8 mouse cellular contexts compared by ENCODE assay signal in the genomic region with DNA sequence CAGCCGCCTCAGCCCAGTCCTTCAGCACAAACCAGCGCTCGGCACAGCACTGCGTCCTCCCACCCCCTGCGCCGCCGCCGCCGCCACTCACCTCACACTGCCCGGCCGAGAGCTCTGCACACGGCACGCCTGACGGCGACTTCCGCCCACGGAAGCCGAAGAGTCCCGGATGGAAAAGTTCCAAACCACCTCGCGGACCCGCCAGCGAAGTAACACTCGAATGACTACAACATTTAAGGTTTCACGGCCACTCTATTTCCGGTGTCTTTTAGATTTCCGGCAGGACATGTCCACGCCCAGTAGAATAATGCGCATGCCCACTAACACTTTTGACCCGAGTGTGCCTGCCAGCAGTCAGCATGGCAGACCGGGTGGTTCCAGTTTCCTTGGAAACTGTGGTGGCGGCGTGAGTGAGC. TPM values are rescaled to one million over a fixed set of nuclear protein-coding genes. Genes with fewer than 3 reads are reported as not detected.
DNase-seq lines count a peak whose midpoint lies in the region; ATAC-seq and TF ChIP-seq lines count a peak whose summit lies in the region.

Zfp715 (minus strand) TSS at position 282 of the 416 bp plus-strand sequence.

- no peaks in the 10 kb centered on the region for H3K9me3 ChIP-seq in embryonic facial prominence, embryonic 13.5 days
- no peaks in the 10 kb centered on the region for H3K9me3 ChIP-seq in limb, embryonic 12.5 days
- no peaks in the 10 kb centered on the region for H3K9me3 ChIP-seq in midbrain, embryonic 15.5 days

- peak within 1 kb of the TSS; percentile 84 for H3K4me3 ChIP-seq in embryonic facial prominence, embryonic 13.5 days
- peak within 1 kb of the TSS; percentile 74 for H3K4me3 ChIP-seq in kidney, adult 2 months (ENCODE audit: insufficient read depth, low read depth, low read length)
- peak within 1 kb of the TSS; percentile 75 for H3K4me3 ChIP-seq in limb, embryonic 12.5 days (replicated peaks)
- peak within 1 kb of the TSS; percentile 62 for H3K4me3 ChIP-seq in midbrain, embryonic 15.5 days
- peak within 1 kb of the TSS; percentile 87 for H3K4me3 ChIP-seq in spleen, adult 2 months (ENCODE audit: extremely low read depth, insufficient read depth, insufficient read length)

- ATAC-seq in embryonic facial prominence, embryonic 13.5 days (ENCODE audit: insufficient number of reproducible peaks, insufficient read depth, low FRiP score, low TSS enrichment, low read depth), result peak; percentile 91
- peak; percentile 95 for ATAC-seq in limb, embryonic 12.5 days (ENCODE audit: insufficient number of reproducible peaks, insufficient read depth, low FRiP score, low TSS enrichment, low read depth)
- peak; percentile 97 for ATAC-seq in midbrain, embryonic 15.5 days (replicated peaks)

- peak; percentile 90 for DNase-seq in 3134 (ENCODE audit: extremely low read depth, insufficient read length, low spot score)
- peak; percentile 93 for DNase-seq in adrenal gland, postnatal 36 days
- DNase-seq in heart, adult 18-20 months, result peak; percentile 94 to 96
- peak; percentile 98 for DNase-seq in kidney, adult 2 months
- peak; percentile 82 to 92 for DNase-seq in spleen, adult 2 months (ENCODE audit: low read depth in 1 of 2, low spot score in 2 of 2)

- TF ChIP-seq CTCF in kidney, adult 2 months (conservative IDR thresholded peaks at IDR 0.05; ENCODE audit: insufficient read depth, insufficient read length, low read depth, low read length), result no peak
- TF ChIP-seq CTCF in spleen, adult 2 months (IDR thresholded peaks at IDR 0.05; ENCODE audit: extremely low read depth, insufficient read depth, insufficient read length, insufficient replicate concordance), result no peak

- WGBS in embryonic facial prominence, embryonic 13.5 days, result under 1% methylated on average over 33 of the region's 33 CpGs
- WGBS in kidney, adult 2 months, result under 1% methylated on average over 33 of the region's 33 CpGs
- WGBS in limb, embryonic 12.5 days, result under 1% methylated on average over 33 of the region's 33 CpGs
- 0% methylated on average over 33 of the region's 33 CpGs for WGBS in midbrain, embryonic 15.5 days
- 1% methylated on average over 33 of the region's 33 CpGs for WGBS in spleen, adult 2 months

- peak within 1 kb of the TSS; percentile 84 for H3K4me2 ChIP-seq in embryonic facial prominence, embryonic 13.5 days
- peak within 1 kb of the TSS; percentile 71 for H3K4me2 ChIP-seq in limb, embryonic 12.5 days
- peak within 1 kb of the TSS; percentile 69 for H3K4me2 ChIP-seq in midbrain, embryonic 15.5 days

- H3K27me3 ChIP-seq in embryonic facial prominence, embryonic 13.5 days, result no peaks in the 10 kb centered on the region
- no peaks in the 10 kb centered on the region for H3K27me3 ChIP-seq in kidney, adult 2 months (replicated peaks; ENCODE audit: control insufficient read depth, insufficient read depth, low read length)
- no peaks in the 10 kb centered on the region for H3K27me3 ChIP-seq in limb, embryonic 12.5 days
- H3K27me3 ChIP-seq in midbrain, embryonic 15.5 days (replicated peaks), result no peaks in the 10 kb centered on the region
- no peaks in the 10 kb centered on the region for H3K27me3 ChIP-seq in spleen, adult 2 months (ENCODE audit: control insufficient read depth, insufficient read depth, low read length)

- no peak for TF ChIP-seq POLR2A in kidney, adult 2 months (IDR thresholded peaks at IDR 0.05; ENCODE audit: low read depth, low read length)
- no peak; the same call in none of the 2 replicates for TF ChIP-seq POLR2A in spleen, adult 2 months (IDR thresholded peaks at IDR 0.05; ENCODE audit: low read depth, low read length)

- H3K36me3 ChIP-seq in embryonic facial prominence, embryonic 13.5 days, result peaks cover 16% of the 10 kb centered on the region
- no peaks in the 10 kb centered on the region; the same call in 1 of the 2 replicates for H3K36me3 ChIP-seq in kidney, adult 2 months (ENCODE audit: control insufficient read depth, insufficient read depth, low read length)
- peaks cover 22% of the 10 kb centered on the region for H3K36me3 ChIP-seq in limb, embryonic 12.5 days
- peaks cover 9% of the 10 kb centered on the region; the same call in 1 of the 2 replicates for H3K36me3 ChIP-seq in midbrain, embryonic 15.5 days (replicated peaks)
- peaks cover 6% of the 10 kb centered on the region for H3K36me3 ChIP-seq in spleen, adult 2 months (ENCODE audit: control insufficient read depth, insufficient read depth, low read length)

- H3K27ac ChIP-seq in embryonic facial prominence, embryonic 13.5 days, result peak within 1 kb of the TSS; percentile 83
- peak within 1 kb of the TSS; percentile 52 for H3K27ac ChIP-seq in kidney, adult 2 months (ENCODE audit: insufficient read depth, low read depth, low read length)
- peak within 1 kb of the TSS; percentile 88 for H3K27ac ChIP-seq in limb, embryonic 12.5 days
- peak within 1 kb of the TSS; percentile 83 for H3K27ac ChIP-seq in midbrain, embryonic 15.5 days
- H3K27ac ChIP-seq in spleen, adult 2 months (ENCODE audit: insufficient read depth, low read length), result peak within 1 kb of the TSS; percentile 82

- peak within 1 kb of the TSS; percentile 84 for H3K9ac ChIP-seq in embryonic facial prominence, embryonic 13.5 days
- peak within 1 kb of the TSS; percentile 74 for H3K9ac ChIP-seq in limb, embryonic 12.5 days (replicated peaks)
- peak within 1 kb of the TSS; percentile 72 for H3K9ac ChIP-seq in midbrain, embryonic 15.5 days

- peaks cover 9% of the 10 kb centered on the region for H3K4me1 ChIP-seq in embryonic facial prominence, embryonic 13.5 days
- H3K4me1 ChIP-seq in kidney, adult 2 months (ENCODE audit: control insufficient read depth, insufficient read depth, low read length), result peaks cover 5% of the 10 kb centered on the region
- peaks cover 11% of the 10 kb centered on the region for H3K4me1 ChIP-seq in limb, embryonic 12.5 days (replicated peaks)
- H3K4me1 ChIP-seq in midbrain, embryonic 15.5 days, result peaks cover 25% of the 10 kb centered on the region
- no peaks in the 10 kb centered on the region; the same call in 1 of the 2 replicates for H3K4me1 ChIP-seq in spleen, adult 2 months (ENCODE audit: control insufficient read depth, insufficient read depth, insufficient read length)

RNA-seq across cellular contexts. Expression of gene Zfp715, which starts in this region (rescaled TPM):
- 10 to 100 TPM; 19.1 to 24.9 TPM for total RNA-seq in adrenal gland, postnatal 36 days (2021)
- 12.8 and 14.1 TPM in 2 replicates for polyA plus RNA-seq in embryonic facial prominence, embryonic 13.5 days (2015; fragmentation: Nextera tagmentation; extraction: Ambion mirVana)
- total RNA-seq in heart, adult 18-20 months (2021), result 10 to 100 TPM; 12.8 to 16.2 TPM
- polyA plus RNA-seq in kidney, adult 2 months (2012; rRNA removed), result 3.7 and 4.6 TPM in 2 replicates
- 14.5 and 15.1 TPM in 2 replicates for polyA plus RNA-seq in limb, embryonic 12.5 days (2016; fragmentation: Nextera tagmentation; extraction: Ambion mirVana)
- polyA plus RNA-seq in midbrain, embryonic 15.5 days (2015; fragmentation: Nextera tagmentation; extraction: Ambion mirVana), result 20.1 and 22.7 TPM in 2 replicates
- 2.9 and 4.1 TPM in 2 replicates for polyA plus RNA-seq in spleen, adult 2 months (2012; rRNA removed)

Comparison
In these comparisons a context has a peak if more than half of its experiments do, and no peak if none do; other contexts are left out.
1. Peak in every context shown above with its lines: DNase-seq, ATAC-seq, H3K4me3 ChIP-seq and H3K27ac ChIP-seq.